Mouse (Mus musculus): ENCODE measurements at regions not wholly inside any gene's neighbourhood (a gene's known extent, or its start where the extent isn't known, plus 50 kb on each side); places are given as distances from the start of the nearest gene placed in this dataset.

DNA sequence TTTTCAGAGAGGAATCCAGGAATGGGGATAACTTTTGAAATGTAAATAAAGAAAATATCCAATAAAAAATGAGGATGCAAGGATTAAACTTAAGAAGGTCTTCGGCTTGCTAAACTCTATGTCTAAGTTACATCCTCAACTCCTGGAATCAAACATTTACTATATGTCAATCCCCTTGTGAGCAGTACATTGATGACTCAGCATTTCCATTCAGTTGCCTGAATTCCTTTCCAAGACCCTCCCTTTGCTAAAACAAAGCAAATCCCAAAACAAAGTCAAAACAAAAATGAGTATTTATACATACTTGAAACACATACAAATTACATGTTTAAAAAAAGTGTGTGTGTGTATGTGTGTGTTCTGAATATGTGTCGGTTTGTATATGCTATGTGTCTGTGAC, 753.9 kb upstream of the Lrrc4c start:
- TF ChIP-seq POLR2A (IDR thresholded peaks at IDR 0.05; ENCODE audit: borderline replicate concordance, extremely low read depth, insufficient read depth, insufficient read length, poor library complexity, severe bottlenecking) (no peak), CTCF (IDR thresholded peaks at IDR 0.05; ENCODE audit: borderline replicate concordance, extremely low read depth, insufficient read depth, insufficient read length) (no peak)

Data from brain, embryonic 14.5 days (tissue).